Mouse (Mus musculus) C2C12 (cell line): ENCODE results near the gene Phf11b. TPM values are rescaled to one million over a fixed set of nuclear protein-coding genes. Genes with fewer than 3 reads are reported as not detected.
"Not testable (repeated sequence)": the region's sequence is repeated elsewhere in the genome, so short reads cannot be mapped to it uniquely, and the experiment has no call there.

Source experiments
- H3K27me3 ChIP-seq: one replicate; pipeline ENCODE4 v1.6.1; 2011; ENCODE audit not compliant: control insufficient read depth, insufficient read depth, insufficient read length
- H3K36me3 ChIP-seq: one replicate; pipeline ENCODE4 v1.6.1; 2011; ENCODE audit not compliant: control insufficient read depth, insufficient read depth
- H3K4me3 ChIP-seq: one replicate; pipeline ENCODE4 v1.5.1; 2011; ENCODE audit warnings: mild to moderate bottlenecking, control low read depth; ENCODE audit not compliant: poor library complexity, insufficient read depth, severe bottlenecking
- H3K79me2 ChIP-seq: one replicate; pipeline ENCODE4 v1.6.1; 2011; ENCODE audit not compliant: control insufficient read depth, insufficient read depth
- H3K79me3 ChIP-seq: one replicate; pipeline ENCODE4 v1.6.1; 2011; ENCODE audit warnings: low read depth, control low read depth
- H3ac ChIP-seq: one replicate; pipeline ENCODE3; 2011; ENCODE audit warnings: low read depth; ENCODE audit not compliant: control insufficient read depth, insufficient read length
- CEBPB ChIP-seq: IDR thresholded peaks from one replicate; pipeline ENCODE4 v1.6.1; 2011; ENCODE audit warnings: low read depth, mild to moderate bottlenecking, control low read depth, moderate library complexity
- CTCF ChIP-seq: IDR thresholded peaks from one replicate; pipeline ENCODE4 v1.5.1; 2011; ENCODE audit not compliant: control insufficient read depth, insufficient read depth, insufficient read length
- FOSL1 ChIP-seq: IDR thresholded peaks from one replicate; pipeline ENCODE4 v1.8.0; 2011; ENCODE audit warnings: mild to moderate bottlenecking, low read length; ENCODE audit not compliant: poor library complexity, insufficient read depth, severe bottlenecking
- MAX ChIP-seq: IDR thresholded peaks from one replicate; pipeline ENCODE4 v1.6.1; 2011; ENCODE audit warnings: mild to moderate bottlenecking, control low read depth
- MYOD1 ChIP-seq: IDR thresholded peaks from one replicate; pipeline ENCODE4 v1.6.1; 2011; ENCODE audit warnings: low read depth; ENCODE audit not compliant: control insufficient read depth, insufficient read length
- MYOG ChIP-seq: IDR thresholded peaks from one replicate; pipeline ENCODE4 v1.6.1; 2011; ENCODE audit not compliant: control insufficient read depth, insufficient read length; ENCODE audit errors: extremely low read depth
- USF1 ChIP-seq: IDR thresholded peaks from one replicate; pipeline ENCODE4 v1.6.1; 2011; ENCODE audit warnings: low read depth, mild to moderate bottlenecking, control low read depth, moderate library complexity
- polyA plus RNA-seq: library from polyadenylated mRNA; unstranded; fragments of >200 nt; fragmentation: generic; extraction: Trizol; gene quantifications from one replicate; pipeline ENCODE4 v1.2.1, GENCODE M21; 2012; ENCODE audit warnings: missing spikeins

The Phf11b gene
- polyA plus RNA-seq, 1 experiment, result not detected

GRCm38 (mm10) chr14:59339541-59339940 lies 1.6 kb downstream of the Phf11b start:
- Histone ChIP-seq H3K4me3 (no peak overlapping the region), H3ac (no peak overlapping the region), H3K79me2 (no peaks in the 10 kb centered on the region), H3K27me3 (no peaks in the 10 kb centered on the region), H3K79me3 (no peaks in the 10 kb centered on the region), H3K36me3 (no peaks in the 10 kb centered on the region)
- TF ChIP-seq MAX (no peak), MYOG (no peak), CTCF (no peak), USF1 (no peak), MYOD1 (no peak), FOSL1 (no peak), CEBPB (no peak)

DNA sequence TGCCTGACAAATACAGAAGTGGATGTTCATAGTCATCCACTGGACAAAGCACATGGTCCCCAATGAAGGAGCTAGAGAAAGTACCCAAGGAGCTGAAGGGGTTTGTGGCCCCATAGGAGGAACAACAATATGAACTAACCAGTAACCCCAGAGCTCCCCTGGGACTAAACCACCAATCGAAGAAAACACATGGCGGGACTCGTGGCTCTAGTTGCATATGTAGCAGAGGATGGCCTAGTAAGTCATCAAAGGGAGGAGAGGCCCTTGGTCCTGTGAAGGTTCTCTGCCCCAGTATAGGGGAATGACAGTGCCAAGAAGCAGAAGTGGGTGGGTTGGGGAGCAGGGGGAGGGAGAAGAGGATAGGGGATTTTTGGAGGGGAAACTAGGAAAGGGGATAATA lies 5.1 kb downstream of the Phf11b start:
- not testable (repeated sequence) for H3K79me3 ChIP-seq, H3K79me2 ChIP-seq, H3K4me3 ChIP-seq, H3K27me3 ChIP-seq, H3ac ChIP-seq, H3K36me3 ChIP-seq

- H3K79me2 ChIP-seq, H3K36me3 ChIP-seq, H3K4me3 ChIP-seq, H3K79me3 ChIP-seq, H3K27me3 ChIP-seq, H3ac ChIP-seq: not testable (repeated sequence)
These were observed 10.7 kb downstream of the Phf11b start for GRCm38 (mm10) chr14:59330499-59330898.

DNA sequence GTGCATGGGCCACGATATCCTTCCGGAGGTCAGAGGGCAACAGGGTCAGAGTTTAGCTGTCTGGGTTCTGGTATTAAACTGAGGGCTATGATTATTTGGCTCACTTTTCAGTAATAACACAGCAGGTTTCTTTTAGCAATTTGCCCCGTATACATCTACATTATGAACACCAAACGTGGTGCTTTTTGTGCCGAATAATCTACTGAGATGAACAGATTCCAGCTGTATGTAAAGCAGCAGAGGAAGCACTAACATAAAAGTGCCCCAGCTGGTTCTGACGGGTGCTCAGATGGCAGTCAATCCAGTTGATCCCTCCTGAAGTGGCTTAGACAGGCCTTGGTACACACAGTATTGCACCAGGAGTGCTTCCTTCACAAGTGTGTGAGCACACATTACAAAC lies 21.2 kb downstream of the Phf11b start:
- H3K4me3 ChIP-seq, H3K27me3 ChIP-seq, H3K79me3 ChIP-seq, H3K79me2 ChIP-seq, H3ac ChIP-seq, H3K36me3 ChIP-seq: not testable (repeated sequence)

- not testable (repeated sequence) for H3ac ChIP-seq, H3K27me3 ChIP-seq, H3K36me3 ChIP-seq, H3K79me2 ChIP-seq, H3K4me3 ChIP-seq, H3K79me3 ChIP-seq
These were observed 22.1 kb downstream of the Phf11b start for GRCm38 (mm10) chr14:59319036-59319435.

GRCm38 (mm10) chr14:59297391-59297790 lies 43.8 kb downstream of the Phf11b start, which contains the start of gene Phf11a:
Phf11a (minus strand) TSS chr14:59297522.
- H3K36me3 ChIP-seq, H3K79me2 ChIP-seq, H3K79me3 ChIP-seq, H3ac ChIP-seq, H3K27me3 ChIP-seq, H3K4me3 ChIP-seq: not testable (repeated sequence)

DNA sequence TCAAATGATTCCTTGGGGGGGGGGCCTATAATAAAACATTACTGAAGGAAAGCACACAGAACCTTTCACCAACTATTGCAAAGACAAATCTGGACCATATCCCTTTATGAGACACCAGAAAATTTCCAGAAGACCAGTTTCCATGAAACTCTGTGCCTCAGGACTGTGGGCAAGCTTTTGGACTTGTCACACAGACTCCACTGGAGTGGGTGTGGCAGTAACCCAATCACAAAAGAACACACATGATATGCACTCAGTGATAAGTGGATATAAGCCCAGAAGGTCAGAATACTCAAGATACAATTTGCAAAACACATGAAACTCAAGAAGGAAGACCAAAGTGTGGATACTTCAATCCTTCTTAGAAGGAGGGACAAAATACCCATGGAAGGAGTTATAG lies 49.4 kb downstream of the Phf11b start:
- not testable (repeated sequence) for H3K79me3 ChIP-seq, H3K4me3 ChIP-seq, H3K36me3 ChIP-seq, H3K79me2 ChIP-seq, H3ac ChIP-seq, H3K27me3 ChIP-seq

- H3K79me3 ChIP-seq, H3K4me3 ChIP-seq, H3K79me2 ChIP-seq, H3K36me3 ChIP-seq, H3K27me3 ChIP-seq, H3ac ChIP-seq: not testable (repeated sequence)
These were observed 66.2 kb downstream of the Phf11b start for GRCm38 (mm10) chr14:59274961-59275360.

Other genes starting within 250 kb of the Phf11b start
- not detected for gene 1700129C05Rik, start 198.5 kb downstream of the Phf11b start, polyA plus RNA-seq
- not detected for gene Gm5142, start 162.6 kb downstream of the Phf11b start, polyA plus RNA-seq
- 10.5 TPM for gene Rcbtb1, start 140.1 kb downstream of the Phf11b start, polyA plus RNA-seq
- not detected for gene Gm6904, start 81.1 kb downstream of the Phf11b start, polyA plus RNA-seq
- not detected for gene Phf11a, start 43.8 kb downstream of the Phf11b start, polyA plus RNA-seq
- gene Phf11d, start 24.1 kb upstream of the Phf11b start, polyA plus RNA-seq, result not detected
- gene Phf11c, start 54.0 kb upstream of the Phf11b start, polyA plus RNA-seq, result 0.18 TPM
- 2.9 TPM for gene Setdb2, start 99.5 kb upstream of the Phf11b start, polyA plus RNA-seq
- gene Cab39l, start 99.6 kb upstream of the Phf11b start, polyA plus RNA-seq, result 10.9 TPM